Mouse (Mus musculus) kidney, embryonic 15.5 days (tissue): ENCODE data around the gene Bglap3. TPM values are rescaled to one million over a fixed set of nuclear protein-coding genes. Genes with fewer than 3 reads are reported as not detected.
"Not testable (repeated sequence)": the region's sequence is repeated elsewhere in the genome, so short reads cannot be mapped to it uniquely, and the experiment has no call there.

Source experiments
- ATAC-seq: fragments of 200-750 bp; cut with Nextera tagmentation; replicated peaks from 2 replicates; pipeline ENCODE4 v1.8.0; 2017; ENCODE audit warnings: moderate TSS enrichment; ENCODE audit not compliant: low FRiP score
- H3K27ac ChIP-seq: fragments of 300-500 bp; sonication (generic); 2 replicates; pipeline ENCODE4 v1.5.1; 2015; ENCODE audit warnings: mild to moderate bottlenecking, inconsistent platforms
- H3K27me3 ChIP-seq: fragments of 300-500 bp; sonication (generic); 2 replicates; pipeline ENCODE4 v1.6.1; 2015; ENCODE audit warnings: inconsistent platforms
- H3K36me3 ChIP-seq: fragments of 300-500 bp; sonication (generic); 2 replicates; pipeline ENCODE4 v1.6.1; 2015; ENCODE audit warnings: inconsistent platforms
- H3K4me1 ChIP-seq: fragments of 300-500 bp; sonication (generic); 2 replicates; pipeline ENCODE4 v1.6.1; 2015; ENCODE audit warnings: inconsistent platforms
- H3K4me2 ChIP-seq: fragments of 300-500 bp; sonication (generic); 2 replicates; pipeline ENCODE4 v1.6.1; 2015; ENCODE audit warnings: moderate library complexity, mild to moderate bottlenecking, inconsistent platforms
- H3K4me3 ChIP-seq: fragments of 300-500 bp; sonication (generic); replicated peaks from 2 replicates; pipeline ENCODE4 v1.5.1; 2015; ENCODE audit warnings: mild to moderate bottlenecking, inconsistent platforms
- H3K9ac ChIP-seq: fragments of 300-500 bp; sonication (generic); 2 replicates; pipeline ENCODE4 v1.6.1; 2015; ENCODE audit warnings: mild to moderate bottlenecking, inconsistent platforms
- H3K9me3 ChIP-seq: fragments of 300-500 bp; sonication (generic); replicated peaks from 2 replicates; pipeline ENCODE4 v1.6.1; 2016; ENCODE audit warnings: inconsistent platforms
- WGBS: fragments of 180-500 bp; shearing (Covaris S2); methylation state at CpG from one replicate; pipeline ENCODE4 v1.1.7; 2015; ENCODE audit warnings: mixed read lengths; 5-methylcytosine and 5-hydroxymethylcytosine counted together
- polyA plus RNA-seq: library from polyadenylated mRNA; unstranded; fragments of >200 nt; fragmentation: Nextera tagmentation; extraction: Ambion mirVana; gene quantifications from 2 replicates; pipeline ENCODE4 v1.2.1, GENCODE M21; 2015

Gene Bglap3
- polyA plus RNA-seq = 0.39 and 0.48 TPM in 2 replicates

- not testable (repeated sequence) for H3K27ac ChIP-seq, H3K4me3 ChIP-seq, H3K4me1 ChIP-seq, H3K9me3 ChIP-seq, H3K36me3 ChIP-seq, ATAC-seq, H3K27me3 ChIP-seq, H3K4me2 ChIP-seq, H3K9ac ChIP-seq
- WGBS = 93% methylated on average over 9 of the region's 9 CpGs
These were observed at the start of gene Bglap3 for GRCm38 (mm10) chr3:88372643-88373042. Bglap3 (minus strand) TSS chr3:88372743.

- Histone ChIP-seq H3K4me2 (no peak overlapping the region), H3K9me3 (no peaks in the 10 kb centered on the region), H3K27ac (no peak overlapping the region), H3K4me3 (no peak overlapping the region), H3K27me3 (no peaks in the 10 kb centered on the region), H3K9ac (no peak overlapping the region), H3K36me3 (peaks cover 43% of the 10 kb centered on the region), H3K4me1 (peaks cover 29% of the 10 kb centered on the region)
- ATAC-seq = no peak
- 46% methylated on average over 9 of the region's 9 CpGs for WGBS
These were observed 49.6 kb upstream of the Bglap3 start for GRCm38 (mm10) chr3:88422020-88422720.

- Histone ChIP-seq H3K9me3 (no peaks in the 10 kb centered on the region), H3K27ac (no peak overlapping the region), H3K4me2 (no peak overlapping the region), H3K4me3 (no peak overlapping the region), H3K27me3 (no peaks in the 10 kb centered on the region), H3K9ac (no peak overlapping the region), H3K4me1 (peaks cover 28% of the 10 kb centered on the region), H3K36me3 (peaks cover 57% of the 10 kb centered on the region)
- WGBS = 92% methylated on average over 19 of the region's 19 CpGs
- no peak for ATAC-seq
These were observed 48.2 kb upstream of the Bglap3 start for GRCm38 (mm10) chr3:88420771-88421170.

GRCm38 (mm10) chr3:88418016-88418415, 45.5 kb upstream of the Bglap3 start:
- no peak for ATAC-seq
- Histone ChIP-seq H3K9me3 (no peaks in the 10 kb centered on the region), H3K36me3 (peaks cover 83% of the 10 kb centered on the region), H3K27ac (no peak overlapping the region), H3K9ac (no peak overlapping the region), H3K4me1 (peaks cover 11% of the 10 kb centered on the region; the same call in 1 of the 2 replicates), H3K27me3 (no peaks in the 10 kb centered on the region), H3K4me3 (no peak overlapping the region), H3K4me2 (no peak overlapping the region)
- WGBS = 83% methylated on average over 6 of the region's 6 CpGs

- H3K9me3 ChIP-seq = no peaks in the 10 kb centered on the region
- no peak overlapping the region for H3K9ac ChIP-seq
- no peak overlapping the region for H3K4me3 ChIP-seq
- WGBS = 87% methylated on average over 4 of the region's 4 CpGs
- H3K27me3 ChIP-seq = no peaks in the 10 kb centered on the region
- no peak overlapping the region for H3K27ac ChIP-seq
- no peak overlapping the region for H3K4me2 ChIP-seq
- peaks cover 4% of the 10 kb centered on the region for H3K4me1 ChIP-seq
- no peak for ATAC-seq
- peaks cover 95% of the 10 kb centered on the region for H3K36me3 ChIP-seq
These were observed 43.1 kb upstream of the Bglap3 start for GRCm38 (mm10) chr3:88415668-88416067.

- Histone ChIP-seq H3K27ac (no peak overlapping the region), H3K4me2 (no peak overlapping the region), H3K9ac (no peak overlapping the region), H3K9me3 (no peaks in the 10 kb centered on the region), H3K4me1 (peaks cover 25% of the 10 kb centered on the region), H3K27me3 (no peaks in the 10 kb centered on the region), H3K4me3 (no peak overlapping the region), H3K36me3 (peaks cover 70% of the 10 kb centered on the region)
- ATAC-seq = no peak
- 84% methylated on average over 11 of the region's 11 CpGs for WGBS
These were observed 40.1 kb upstream of the Bglap3 start for GRCm38 (mm10) chr3:88412636-88413035.

- ATAC-seq = no peak
- Histone ChIP-seq H3K27ac (no peak overlapping the region), H3K4me3 (no peak overlapping the region), H3K4me1 (peaks cover 34% of the 10 kb centered on the region), H3K27me3 (no peaks in the 10 kb centered on the region), H3K9ac (no peak overlapping the region), H3K36me3 (peaks cover 63% of the 10 kb centered on the region), H3K4me2 (no peak overlapping the region), H3K9me3 (no peaks in the 10 kb centered on the region)
- 89% methylated on average over 4 of the region's 4 CpGs for WGBS
These were observed 39.1 kb upstream of the Bglap3 start for GRCm38 (mm10) chr3:88411681-88412080.

- H3K27me3 ChIP-seq = no peaks in the 10 kb centered on the region
- H3K9me3 ChIP-seq = no peaks in the 10 kb centered on the region
- peak overlapping the region; percentile 99 for H3K27ac ChIP-seq
- H3K36me3 ChIP-seq = peaks cover 53% of the 10 kb centered on the region
- H3K4me3 ChIP-seq = peak overlapping the region; percentile 78
- 18% methylated on average over 7 of the region's 7 CpGs for WGBS
- peak overlapping the region; percentile 71 for H3K4me2 ChIP-seq
- H3K4me1 ChIP-seq = peaks cover 42% of the 10 kb centered on the region
- peak overlapping the region; percentile 83 for H3K9ac ChIP-seq
- no peak; the same call in 1 of the 2 replicates for ATAC-seq
These were observed 38.1 kb upstream of the Bglap3 start for GRCm38 (mm10) chr3:88410645-88411031.

- ATAC-seq = peak; percentile 93
- Histone ChIP-seq H3K27ac (peak within 1 kb of the TSS; percentile 99), H3K4me3 (peak within 1 kb of the TSS; percentile 78), H3K4me2 (peak within 1 kb of the TSS; percentile 71), H3K36me3 (peaks cover 46% of the 10 kb centered on the region), H3K9me3 (no peaks in the 10 kb centered on the region), H3K4me1 (peaks cover 42% of the 10 kb centered on the region), H3K9ac (peak within 1 kb of the TSS; percentile 83), H3K27me3 (no peaks in the 10 kb centered on the region)
- WGBS = under 1% methylated on average over 54 of the region's 54 CpGs
These were observed 37.5 kb upstream of the Bglap3 start, which contains the start of gene Pmf1 for GRCm38 (mm10) chr3:88409741-88410644. Pmf1 (minus strand) TSS chr3:88410331.

- Histone ChIP-seq H3K9me3 (no peaks in the 10 kb centered on the region), H3K4me2 (peak overlapping the region; percentile 71), H3K4me1 (peaks cover 42% of the 10 kb centered on the region), H3K9ac (peak overlapping the region; percentile 83), H3K27ac (peak overlapping the region; percentile 99), H3K27me3 (no peaks in the 10 kb centered on the region), H3K36me3 (peaks cover 42% of the 10 kb centered on the region), H3K4me3 (peak overlapping the region; percentile 78)
- no peak for ATAC-seq
- WGBS = 54% methylated on average over 5 of the region's 5 CpGs
These were observed 36.4 kb upstream of the Bglap3 start for GRCm38 (mm10) chr3:88408953-88409352.

- Histone ChIP-seq H3K4me3 (no peak overlapping the region), H3K9me3 (no peaks in the 10 kb centered on the region), H3K4me2 (no peak overlapping the region), H3K27me3 (no peaks in the 10 kb centered on the region), H3K9ac (no peak overlapping the region), H3K4me1 (peaks cover 42% of the 10 kb centered on the region), H3K27ac (0 out of 2 replicates have a peak overlapping the region, but pooled peaks have one; percentile 15), H3K36me3 (peaks cover 41% of the 10 kb centered on the region)
- no peak for ATAC-seq
- WGBS = 48% methylated on average over 7 of the region's 7 CpGs
These were observed 35.0 kb upstream of the Bglap3 start for GRCm38 (mm10) chr3:88407529-88407928.

- H3K9ac ChIP-seq = no peak overlapping the region
These were observed 34.5 kb upstream of the Bglap3 start for GRCm38 (mm10) chr3:88407090-88407489.

More at GRCm38 (mm10) chr3:88407090-88407489, 34.5 kb upstream of the Bglap3 start:
- H3K36me3 ChIP-seq = peaks cover 41% of the 10 kb centered on the region
- no peaks in the 10 kb centered on the region for H3K9me3 ChIP-seq
- WGBS = 0% methylated on average over 2 of the region's 2 CpGs
- no peak overlapping the region for H3K4me2 ChIP-seq
- H3K27me3 ChIP-seq = no peaks in the 10 kb centered on the region
- H3K4me1 ChIP-seq = peaks cover 42% of the 10 kb centered on the region
- no peak overlapping the region for H3K4me3 ChIP-seq
- no peak for ATAC-seq
- no peak overlapping the region for H3K27ac ChIP-seq
